ENCODE assay signal across 24 mouse cellular contexts in genomic region chr11:75716661-75717325, GRCm38 (mm10). TPM values are rescaled to one million over a fixed set of nuclear protein-coding genes. Genes with fewer than 3 reads are reported as not detected.
DNase-seq lines count a peak whose midpoint lies in the region; ATAC-seq and TF ChIP-seq lines count a peak whose summit lies in the region.
"Had no signal": no experiment of that assay in that cellular context is flagged by ENCODE, and none has a peak within 500 bp of the region (broad histone marks: within the 10 kb centered on the region; RNA-seq: fewer than 3 reads in every experiment).

No protein-coding gene starts in this region.

- ATAC-seq in liver, postnatal 0 days, result no peak
- no peak for ATAC-seq in liver, embryonic 12.5 days
- ATAC-seq in midbrain, postnatal 0 days (ENCODE audit: low FRiP score), result no peak
- ATAC-seq in midbrain, embryonic 11.5 days (ENCODE audit: low FRiP score), result no peak
- no peak for ATAC-seq in stomach, postnatal 0 days (ENCODE audit: low FRiP score, low TSS enrichment)
- ATAC-seq: forebrain, embryonic 15.5 days; hindbrain, embryonic 16.5 days; inflammation-experienced regulatory T-cells, adult 6 months; Patski had no signal

- no peak overlapping the region for H3K4me3 ChIP-seq in heart, embryonic 10.5 days
- H3K4me3 ChIP-seq in liver, postnatal 0 days (ENCODE audit: low read depth, low read length), result no peak overlapping the region
- no peak overlapping the region for H3K4me3 ChIP-seq in liver, embryonic 12.5 days
- H3K4me3 ChIP-seq in midbrain, postnatal 0 days (ENCODE audit: low read depth, low read length), result no peak overlapping the region
- H3K4me3 ChIP-seq in midbrain, embryonic 11.5 days (ENCODE audit: low read depth, low read length), result no peak overlapping the region
- no peak overlapping the region for H3K4me3 ChIP-seq in stomach, postnatal 0 days (ENCODE audit: low read depth, low read length)
- H3K4me3 ChIP-seq: embryonic facial prominence, embryonic 13.5 days; forebrain, embryonic 15.5 days; gastrocnemius, adult 2 months; heart, embryonic 13.5 days; hindbrain, embryonic 12.5 days had no signal

- 88% methylated on average over 8 of the region's 8 CpGs for WGBS in heart, embryonic 10.5 days
- WGBS in liver, postnatal 0 days (ENCODE audit: insufficient replicate concordance), result 73% methylated on average over 8 of the region's 8 CpGs
- WGBS in liver, embryonic 12.5 days (ENCODE audit: insufficient replicate concordance), result 76% methylated on average over 8 of the region's 8 CpGs
- WGBS in midbrain, postnatal 0 days, result 78% methylated on average over 8 of the region's 8 CpGs
- 90% methylated on average over 8 of the region's 8 CpGs for WGBS in midbrain, embryonic 11.5 days
- WGBS in stomach, postnatal 0 days, result 64% methylated on average over 7 of the region's 8 CpGs

- H3K27me3 ChIP-seq in heart, embryonic 10.5 days (ENCODE audit: insufficient read depth, poor library complexity, severe bottlenecking), result no peaks in the 10 kb centered on the region
- H3K27me3 ChIP-seq in liver, postnatal 0 days (ENCODE audit: insufficient read depth, low read length), result no peaks in the 10 kb centered on the region
- no peaks in the 10 kb centered on the region for H3K27me3 ChIP-seq in liver, embryonic 12.5 days (replicated peaks)
- H3K27me3 ChIP-seq in midbrain, postnatal 0 days (ENCODE audit: insufficient read depth, low read length), result no peaks in the 10 kb centered on the region
- no peaks in the 10 kb centered on the region for H3K27me3 ChIP-seq in midbrain, embryonic 11.5 days (ENCODE audit: control insufficient read depth, insufficient read depth, low read length)
- H3K27me3 ChIP-seq in stomach, postnatal 0 days (ENCODE audit: control insufficient read depth, insufficient read depth, low read length), result no peaks in the 10 kb centered on the region
- H3K27me3 ChIP-seq: embryonic facial prominence, embryonic 13.5 days; forebrain, embryonic 15.5 days; heart, embryonic 13.5 days; hindbrain, embryonic 12.5 days; Patski had no signal

- TF ChIP-seq EP300 in liver, postnatal 0 days (IDR thresholded peaks at IDR 0.05; ENCODE audit: low read depth), result no peak
- TF ChIP-seq EP300 in stomach, postnatal 0 days (optimal IDR thresholded peaks at IDR 0.05), result no peak

- no peaks in the 10 kb centered on the region for H3K36me3 ChIP-seq in heart, embryonic 10.5 days
- H3K36me3 ChIP-seq in liver, postnatal 0 days (replicated peaks; ENCODE audit: insufficient read depth, low read length), result no peaks in the 10 kb centered on the region
- H3K36me3 ChIP-seq in liver, embryonic 12.5 days, result no peaks in the 10 kb centered on the region
- no peaks in the 10 kb centered on the region for H3K36me3 ChIP-seq in midbrain, postnatal 0 days (ENCODE audit: insufficient read depth, low read length)
- no peaks in the 10 kb centered on the region for H3K36me3 ChIP-seq in midbrain, embryonic 11.5 days (ENCODE audit: control insufficient read depth, insufficient read depth, low read length)
- no peaks in the 10 kb centered on the region for H3K36me3 ChIP-seq in stomach, postnatal 0 days (ENCODE audit: control insufficient read depth, insufficient read depth, low read length)
- H3K36me3 ChIP-seq: embryonic facial prominence, embryonic 13.5 days; forebrain, embryonic 15.5 days; G1E; heart, embryonic 13.5 days; hindbrain, embryonic 12.5 days had no signal

- no peak overlapping the region for H3K27ac ChIP-seq in heart, embryonic 10.5 days
- no peak overlapping the region for H3K27ac ChIP-seq in liver, postnatal 0 days (ENCODE audit: low read depth)
- H3K27ac ChIP-seq in liver, embryonic 12.5 days, result no peak overlapping the region
- no peak overlapping the region for H3K27ac ChIP-seq in midbrain, postnatal 0 days (ENCODE audit: low read depth, low read length)
- no peak overlapping the region for H3K27ac ChIP-seq in midbrain, embryonic 11.5 days (ENCODE audit: low read depth, low read length)
- no peak overlapping the region for H3K27ac ChIP-seq in stomach, postnatal 0 days (replicated peaks)
- H3K27ac ChIP-seq: embryonic facial prominence, embryonic 13.5 days; forebrain, embryonic 15.5 days; gastrocnemius, adult 2 months; heart, embryonic 13.5 days; hindbrain, embryonic 12.5 days had no signal

- peak; percentile 27 for DNase-seq in heart, embryonic 10.5 days (ENCODE audit: low spot score)
- no peak for DNase-seq in heart, postnatal 25 days (ENCODE audit: low spot score)
- DNase-seq in liver, postnatal 0 days, result no peak
- no peak for DNase-seq in midbrain, postnatal 0 days (ENCODE audit: low spot score)
- no peak for DNase-seq in midbrain, embryonic 11.5 days (ENCODE audit: low spot score, missing footprints)
- DNase-seq in stomach, postnatal 0 days (ENCODE audit: low spot score), result no peak
- DNase-seq in frontal cortex, postnatal 25 days (ENCODE audit: low spot score in 2 of 2), result no peak
- DNase-seq: adrenal gland, adult 2 months; adrenal gland, postnatal 25 days; cerebellum, adult 18-20 months; cerebellum, adult 9-11 months; cerebellum, postnatal 36 days; gastrocnemius, adult 2 months; gastrocnemius, postnatal 25 days; heart, postnatal 4 days had no signal

- 0 out of 2 replicates have a peak, but pooled peaks have one; percentile 5 for TF ChIP-seq CTCF in liver, postnatal 0 days (IDR thresholded peaks at IDR 0.05; ENCODE audit: low read depth)
- TF ChIP-seq CTCF in midbrain, postnatal 0 days (IDR thresholded peaks at IDR 0.05), result peak; percentile 35; the same call in 1 of the 2 replicates
- peak; percentile 37 for TF ChIP-seq CTCF in stomach, postnatal 0 days (IDR thresholded peaks at IDR 0.05; ENCODE audit: low read depth)

- H3K4me1 ChIP-seq in heart, embryonic 10.5 days, result peaks cover 4% of the 10 kb centered on the region; the same call in 1 of the 2 replicates
- no peaks in the 10 kb centered on the region for H3K4me1 ChIP-seq in liver, postnatal 0 days (ENCODE audit: insufficient read depth)
- H3K4me1 ChIP-seq in liver, embryonic 12.5 days, result peaks cover 4% of the 10 kb centered on the region; the same call in 1 of the 2 replicates
- no peaks in the 10 kb centered on the region for H3K4me1 ChIP-seq in midbrain, postnatal 0 days (ENCODE audit: insufficient read depth, low read length)
- no peaks in the 10 kb centered on the region for H3K4me1 ChIP-seq in midbrain, embryonic 11.5 days (ENCODE audit: control insufficient read depth, insufficient read depth, low read length)
- H3K4me1 ChIP-seq in stomach, postnatal 0 days (replicated peaks; ENCODE audit: control insufficient read depth, insufficient read depth), result no peaks in the 10 kb centered on the region
- H3K4me1 ChIP-seq: embryonic facial prominence, embryonic 13.5 days; forebrain, embryonic 15.5 days had no signal

- H3K9me3 ChIP-seq in heart, embryonic 10.5 days, result no peaks in the 10 kb centered on the region
- H3K9me3 ChIP-seq in liver, postnatal 0 days (ENCODE audit: low read length), result peaks cover 4% of the 10 kb centered on the region; the same call in 1 of the 2 replicates
- H3K9me3 ChIP-seq in liver, embryonic 12.5 days (replicated peaks), result 0 out of 2 replicates have a peak, but pooled peaks cover 4% of the 10 kb centered on the region
- no peaks in the 10 kb centered on the region for H3K9me3 ChIP-seq in midbrain, postnatal 0 days (ENCODE audit: low read length)
- H3K9me3 ChIP-seq in midbrain, embryonic 11.5 days (ENCODE audit: control insufficient read depth, low read length), result no peaks in the 10 kb centered on the region
- no peaks in the 10 kb centered on the region for H3K9me3 ChIP-seq in stomach, postnatal 0 days (ENCODE audit: control insufficient read depth, low read length)
- H3K9me3 ChIP-seq: forebrain, embryonic 15.5 days had no signal

- H3K9ac ChIP-seq in liver, postnatal 0 days (replicated peaks), result no peak overlapping the region
- H3K9ac ChIP-seq in liver, embryonic 12.5 days, result no peak overlapping the region
- H3K9ac ChIP-seq in midbrain, postnatal 0 days (replicated peaks; ENCODE audit: low read length, poor library complexity, severe bottlenecking), result no peak overlapping the region
- H3K9ac ChIP-seq in midbrain, embryonic 11.5 days (ENCODE audit: low read length), result no peak overlapping the region
- no peak overlapping the region for H3K9ac ChIP-seq in stomach, postnatal 0 days (ENCODE audit: low read length)
- H3K9ac ChIP-seq: embryonic facial prominence, embryonic 13.5 days; forebrain, embryonic 15.5 days; heart, embryonic 13.5 days; hindbrain, embryonic 12.5 days had no signal

- H3K4me2 ChIP-seq in liver, postnatal 0 days (ENCODE audit: low read depth, low read length), result no peak overlapping the region
- H3K4me2 ChIP-seq in liver, embryonic 12.5 days, result no peak overlapping the region
- H3K4me2 ChIP-seq in midbrain, postnatal 0 days (ENCODE audit: low read depth, low read length, poor library complexity, severe bottlenecking), result no peak overlapping the region
- H3K4me2 ChIP-seq in midbrain, embryonic 11.5 days, result no peak overlapping the region
- H3K4me2 ChIP-seq in stomach, postnatal 0 days (replicated peaks; ENCODE audit: low read depth), result no peak overlapping the region
- H3K4me2 ChIP-seq: embryonic facial prominence, embryonic 13.5 days; forebrain, embryonic 15.5 days; heart, embryonic 13.5 days; hindbrain, embryonic 12.5 days had no signal

- intact Hi-C loops in heart, postnatal 25 days (cut with DNase I), result loop anchor here (5.0 kb wide), 2 partner anchors 51 to 196 kb away; no protein-coding TSS in a partner anchor

RNA-seq across cellular contexts. Expression of gene Ywhae, which starts 15.9 kb away (rescaled TPM):
- polyA plus RNA-seq in heart, embryonic 10.5 days (2016; fragmentation: Nextera tagmentation; extraction: Ambion mirVana), result 870 and 941 TPM in 2 replicates
- total RNA-seq in heart, postnatal 25 days (2021), result 100 to 1,000 TPM; 555 to 568 TPM
- 190 and 204 TPM in 2 replicates for polyA plus RNA-seq in liver, postnatal 0 days (2015; fragmentation: Nextera tagmentation; extraction: Ambion mirVana)
- polyA plus RNA-seq in liver, embryonic 12.5 days (2016; fragmentation: Nextera tagmentation; extraction: Ambion mirVana), result 405 and 415 TPM in 2 replicates
- 341 and 436 TPM in 2 replicates for total RNA-seq in midbrain, postnatal 0 days (2014; rRNA removed)
- polyA plus RNA-seq in midbrain, postnatal 0 days (2015; fragmentation: Nextera tagmentation; extraction: Ambion mirVana), result 1,643 and 1,657 TPM in 2 replicates
- polyA plus RNA-seq in midbrain, embryonic 11.5 days (2014; fragmentation: Nextera tagmentation; extraction: Ambion mirVana), result 1,665 and 1,827 TPM in 2 replicates
- polyA plus RNA-seq in stomach, postnatal 0 days (2015; fragmentation: Nextera tagmentation; extraction: Ambion mirVana), result 401 and 416 TPM in 2 replicates

RNA-seq across cellular contexts. Expression of gene Crk, which starts 37.7 kb away (rescaled TPM):
- polyA plus RNA-seq in heart, embryonic 10.5 days (2016; fragmentation: Nextera tagmentation; extraction: Ambion mirVana), result 110 and 113 TPM in 2 replicates
- total RNA-seq in heart, postnatal 25 days (2021), result 10 to 100 TPM; 81.3 to 88.2 TPM
- polyA plus RNA-seq in liver, postnatal 0 days (2015; fragmentation: Nextera tagmentation; extraction: Ambion mirVana), result 35.0 and 36.0 TPM in 2 replicates
- polyA plus RNA-seq in liver, embryonic 12.5 days (2016; fragmentation: Nextera tagmentation; extraction: Ambion mirVana), result 50.2 and 53.6 TPM in 2 replicates
- 79.5 and 90.1 TPM in 2 replicates for total RNA-seq in midbrain, postnatal 0 days (2014; rRNA removed)
- polyA plus RNA-seq in midbrain, postnatal 0 days (2015; fragmentation: Nextera tagmentation; extraction: Ambion mirVana), result 71.6 and 75.0 TPM in 2 replicates
- polyA plus RNA-seq in midbrain, embryonic 11.5 days (2014; fragmentation: Nextera tagmentation; extraction: Ambion mirVana), result 128 and 130 TPM in 2 replicates
- polyA plus RNA-seq in stomach, postnatal 0 days (2015; fragmentation: Nextera tagmentation; extraction: Ambion mirVana), result 63.5 and 68.8 TPM in 2 replicates
